In genomic region chr7:100907231-100907630, GRCm38 (mm10) we compare ENCODE assay signal across 9 mouse cellular contexts. TPM values are rescaled to one million over a fixed set of nuclear protein-coding genes. Genes with fewer than 3 reads are reported as not detected.
DNase-seq lines count a peak whose midpoint lies in the region; ATAC-seq and TF ChIP-seq lines count a peak whose summit lies in the region.
"Had no signal": no experiment of that assay in that cellular context is flagged by ENCODE, and none has a peak within 500 bp of the region (broad histone marks: within the 10 kb centered on the region; RNA-seq: fewer than 3 reads in every experiment).

No protein-coding gene starts in this region.

- H3K9me3 ChIP-seq in embryonic facial prominence, embryonic 11.5 days (replicated peaks; ENCODE audit: control insufficient read depth, low read length): no peaks in the 10 kb centered on the region
- no peaks in the 10 kb centered on the region for H3K9me3 ChIP-seq in limb, embryonic 14.5 days (ENCODE audit: control insufficient read depth, low read length)

- no peak overlapping the region for H3K4me3 ChIP-seq in embryonic facial prominence, embryonic 11.5 days (ENCODE audit: low read depth, low read length)
- H3K4me3 ChIP-seq in limb, embryonic 14.5 days (replicated peaks; ENCODE audit: low read length): no peak overlapping the region

- H3K27ac ChIP-seq in embryonic facial prominence, embryonic 11.5 days (replicated peaks; ENCODE audit: low read depth, low read length): no peak overlapping the region
- H3K27ac ChIP-seq in limb, embryonic 14.5 days (replicated peaks; ENCODE audit: low read depth, low read length): peak overlapping the region; percentile 11; the same call in 1 of the 2 replicates
- H3K27ac ChIP-seq: macrophage had no signal

- H3K4me2 ChIP-seq in embryonic facial prominence, embryonic 11.5 days (ENCODE audit: low read depth, low read length): no peak overlapping the region
- 0 out of 2 replicates have a peak overlapping the region, but pooled peaks have one; percentile 14 for H3K4me2 ChIP-seq in limb, embryonic 14.5 days (replicated peaks; ENCODE audit: low read depth, low read length, severe bottlenecking)

- WGBS in embryonic facial prominence, embryonic 11.5 days: 0% methylated on average over 1 of the region's 1 CpGs
- WGBS in limb, embryonic 14.5 days: 0% methylated on average over 1 of the region's 1 CpGs

- no peak overlapping the region for H3K9ac ChIP-seq in embryonic facial prominence, embryonic 11.5 days (replicated peaks; ENCODE audit: low read length)
- no peak overlapping the region for H3K9ac ChIP-seq in limb, embryonic 14.5 days (ENCODE audit: low read depth, low read length, severe bottlenecking)

- DNase-seq in CD4-positive, CD25-positive, alpha-beta regulatory T cell, adult 2 months (ENCODE audit: low read depth, low spot score): peak; percentile 87
- DNase-seq in adrenal gland, postnatal 14 days: peak; percentile 88
- peak; percentile 83 for DNase-seq in embryonic facial prominence, embryonic 11.5 days (ENCODE audit: low spot score)
- peak; percentile 97 for DNase-seq in heart, adult 11 months
- DNase-seq in kidney, adult 9 months: peak; percentile 87
- DNase-seq in limb, embryonic 14.5 days (ENCODE audit: low spot score): peak; percentile 87
- peak; percentile 44 to 75 for DNase-seq in thymus, postnatal 10 days (ENCODE audit: low spot score in 2 of 2)

- TF ChIP-seq POLR2A in limb, embryonic 14.5 days (IDR thresholded peaks at IDR 0.05; ENCODE audit: borderline replicate concordance, extremely low read depth, insufficient read depth, insufficient read length): no peak

- no peak for ATAC-seq in embryonic facial prominence, embryonic 11.5 days (replicated peaks; ENCODE audit: insufficient number of reproducible peaks, low FRiP score, low TSS enrichment, low read depth)
- peak; percentile 44; the same call in 1 of the 2 replicates for ATAC-seq in limb, embryonic 14.5 days (ENCODE audit: low FRiP score, low read depth)
- ATAC-seq in neutrophil, adult 5-6 weeks (ENCODE audit: extremely low read depth, insufficient number of reproducible peaks, low FRiP score, poor library complexity, severe bottlenecking): peak; percentile 68

- no peaks in the 10 kb centered on the region for H3K36me3 ChIP-seq in embryonic facial prominence, embryonic 11.5 days (replicated peaks; ENCODE audit: control insufficient read depth, insufficient read depth, low read depth, low read length)
- peaks cover 27% of the 10 kb centered on the region for H3K36me3 ChIP-seq in limb, embryonic 14.5 days (ENCODE audit: control insufficient read depth, insufficient read depth, low read length)

- H3K27me3 ChIP-seq in embryonic facial prominence, embryonic 11.5 days (ENCODE audit: control insufficient read depth, insufficient read depth, low read length): no peaks in the 10 kb centered on the region
- H3K27me3 ChIP-seq in limb, embryonic 14.5 days (ENCODE audit: control insufficient read depth, insufficient read depth, low read length): no peaks in the 10 kb centered on the region

- peaks cover 9% of the 10 kb centered on the region for H3K4me1 ChIP-seq in embryonic facial prominence, embryonic 11.5 days (ENCODE audit: control insufficient read depth, insufficient read depth, low read length)
- H3K4me1 ChIP-seq in limb, embryonic 14.5 days (ENCODE audit: control insufficient read depth, insufficient read depth, low read length): peaks cover 26% of the 10 kb centered on the region

RNA-seq across cellular contexts. Expression of gene Arhgef17, which starts 24.7 kb away (rescaled TPM):
- total RNA-seq in adrenal gland, postnatal 14 days (2021): 43.9 and 47.2 TPM in 2 replicates
- polyA plus RNA-seq in embryonic facial prominence, embryonic 11.5 days (2014; fragmentation: Nextera tagmentation; extraction: Ambion mirVana): 8.1 and 10.0 TPM in 2 replicates
- polyA plus RNA-seq in limb, embryonic 14.5 days (2012; rRNA removed): 42.8 and 55.2 TPM in 2 replicates
- 15.4 and 16.4 TPM in 2 replicates for polyA plus RNA-seq in limb, embryonic 14.5 days (2014; fragmentation: Nextera tagmentation; extraction: Ambion mirVana)
- total RNA-seq in neutrophil, adult 5-6 weeks (2017): 0.25 TPM in 1 of 2 replicates, not detected in the other

RNA-seq across cellular contexts. Expression of gene Relt, which starts 44.0 kb away (rescaled TPM):
- total RNA-seq in adrenal gland, postnatal 14 days (2021): 3.1 and 5.8 TPM in 2 replicates
- 1.8 and 2.3 TPM in 2 replicates for polyA plus RNA-seq in embryonic facial prominence, embryonic 11.5 days (2014; fragmentation: Nextera tagmentation; extraction: Ambion mirVana)
- polyA plus RNA-seq in limb, embryonic 14.5 days (2012; rRNA removed): 8.5 and 9.8 TPM in 2 replicates
- polyA plus RNA-seq in limb, embryonic 14.5 days (2014; fragmentation: Nextera tagmentation; extraction: Ambion mirVana): 3.0 and 3.2 TPM in 2 replicates
- 95.0 and 122 TPM in 2 replicates for total RNA-seq in neutrophil, adult 5-6 weeks (2017)

Comparison
In these comparisons a context has a peak if more than half of its experiments do, and no peak if none do; other contexts are left out.
1. RNA of gene Arhgef17, which starts 24.7 kb away (total RNA-seq): 43.9 to 47.2 TPM in adrenal gland, postnatal 14 days; 0.25 TPM in neutrophil, adult 5-6 weeks; every median in the first group is over 10 times any median in the second.
2. RNA of gene Relt, which starts 44.0 kb away (total RNA-seq): 95.0 to 122 TPM in neutrophil, adult 5-6 weeks; 3.1 to 5.8 TPM in adrenal gland, postnatal 14 days; every median in the first group is over 10 times any median in the second.
3. Peak in every context shown above with its lines, with median percentiles within 50 percentile points of each other: DNase-seq.